Mouse (Mus musculus) megakaryocyte-erythroid progenitor cell, adult 5-6 weeks (primary cell): Measurements from ENCODE around the gene Ofcc1. TPM values are rescaled to one million over a fixed set of nuclear protein-coding genes. Genes with fewer than 3 reads are reported as not detected.

Source experiments
- ATAC-seq: replicated peaks from 2 replicates; pipeline ENCODE4 v1.8.0; 2016; ENCODE audit warnings: mild to moderate bottlenecking, inconsistent platforms; ENCODE audit not compliant: severe bottlenecking, poor library complexity, low FRiP score, low TSS enrichment
- total RNA-seq, 2 experiments: library from RNA; stranded (forward) in 1 of 2; stranded (reverse) in 1 of 2; fragments of 200-1000, 215-1000 nt in 1 of 2; fragments of >200 nt in 1 of 2; fragmentation: Nextera tagmentation in 1 of 2; gene quantifications; 2 replicates each; pipeline ENCODE4 v1.2.3; 2014 to 2017

Ofcc1 gene
- total RNA-seq, 2 experiments from 2014 or later, result not detected

GRCm38 (mm10) chr13:40263087-40263807 lies 98.0 kb downstream of the Ofcc1 start:
- no peak for ATAC-seq

GRCm38 (mm10) chr13:40258757-40259156 lies 102.5 kb downstream of the Ofcc1 start:
- no peak for ATAC-seq

- no peak for ATAC-seq
Measured at GRCm38 (mm10) chr13:40243821-40244220, 117.4 kb downstream of the Ofcc1 start.

- ATAC-seq, result no peak
Measured at GRCm38 (mm10) chr13:40236356-40236755, 124.9 kb downstream of the Ofcc1 start.

- no peak for ATAC-seq
Measured at GRCm38 (mm10) chr13:40208314-40208713, 152.9 kb downstream of the Ofcc1 start.

GRCm38 (mm10) chr13:40181786-40182185 lies 179.5 kb downstream of the Ofcc1 start:
- no peak for ATAC-seq

GRCm38 (mm10) chr13:40171775-40172174 lies 189.5 kb downstream of the Ofcc1 start:
- no peak for ATAC-seq

GRCm38 (mm10) chr13:40167871-40168270 lies 193.4 kb downstream of the Ofcc1 start:
- ATAC-seq, result no peak

GRCm38 (mm10) chr13:40155466-40155865 lies 205.8 kb downstream of the Ofcc1 start:
- ATAC-seq, result no peak

GRCm38 (mm10) chr13:40139906-40140305 lies 221.3 kb downstream of the Ofcc1 start:
- ATAC-seq, result no peak

GRCm38 (mm10) chr13:40136096-40136495 lies 225.2 kb downstream of the Ofcc1 start:
- no peak for ATAC-seq

- no peak for ATAC-seq
Measured at GRCm38 (mm10) chr13:40135670-40136069, 225.6 kb downstream of the Ofcc1 start.

GRCm38 (mm10) chr13:40123868-40124267 lies 237.4 kb downstream of the Ofcc1 start:
- ATAC-seq, result no peak

- no peak for ATAC-seq
Measured at GRCm38 (mm10) chr13:40112336-40112735, 248.9 kb downstream of the Ofcc1 start.

- no peak for ATAC-seq
Measured at GRCm38 (mm10) chr13:40076236-40076635, 285.0 kb downstream of the Ofcc1 start.

GRCm38 (mm10) chr13:40074850-40075416 lies 286.3 kb downstream of the Ofcc1 start:
- ATAC-seq, result no peak

GRCm38 (mm10) chr13:40070004-40070403 lies 291.2 kb downstream of the Ofcc1 start:
- no peak for ATAC-seq

GRCm38 (mm10) chr13:40061281-40061680 lies 300.0 kb downstream of the Ofcc1 start:
- no peak for ATAC-seq

GRCm38 (mm10) chr13:40037881-40038280 lies 323.4 kb downstream of the Ofcc1 start:
- ATAC-seq, result no peak

- no peak for ATAC-seq
Measured at GRCm38 (mm10) chr13:40036981-40037765, 324.1 kb downstream of the Ofcc1 start.
